Mouse (Mus musculus): Measurements from ENCODE around the gene Dedd2. TPM values are rescaled to one million over a fixed set of nuclear protein-coding genes. Genes with fewer than 3 reads are reported as not detected.

Dedd2 gene
- polyA plus RNA-seq, 1 experiment: 12.7 TPM

DNA sequence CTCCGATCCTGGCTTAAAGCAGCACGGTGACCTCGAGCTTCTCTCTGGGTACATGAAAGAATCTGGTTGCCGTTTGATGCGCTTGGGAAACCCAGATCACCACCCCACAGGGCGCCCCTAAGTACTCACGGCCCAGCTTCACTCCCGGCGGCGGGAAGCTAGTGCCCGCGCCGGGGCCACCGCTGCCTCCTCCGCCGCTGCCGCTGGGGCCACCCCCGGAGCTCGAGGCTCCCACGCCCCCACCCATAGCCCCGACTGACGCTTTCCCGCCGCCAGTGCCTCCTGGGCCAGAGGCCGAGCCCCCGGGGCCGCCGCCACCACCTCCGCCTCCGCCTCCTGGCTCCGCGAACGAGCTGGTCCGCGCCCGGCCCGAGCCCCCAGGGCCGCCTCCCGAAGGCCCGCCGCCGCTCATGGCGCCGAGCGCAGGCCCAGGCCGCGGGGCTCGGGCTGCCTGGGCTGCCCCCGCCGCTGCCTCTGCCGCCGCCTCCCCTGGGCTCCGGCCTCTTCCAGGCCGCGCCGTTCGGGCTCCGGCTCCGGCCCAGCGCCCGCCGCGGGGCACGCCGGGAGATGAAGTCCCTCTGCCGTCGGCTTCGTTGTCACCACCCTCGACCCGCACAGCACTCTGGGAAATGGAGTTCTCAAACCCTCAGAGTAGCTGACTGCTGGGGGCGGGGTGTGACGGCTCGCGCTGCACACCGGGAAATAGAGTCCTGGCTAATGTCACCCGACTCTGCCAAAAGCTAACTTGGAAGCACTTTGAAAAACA lies 17.0 kb upstream of the Dedd2 start, which contains the start of gene Gsk3a:
TSS of gene Gsk3a (minus strand) at position 603 of the 766 bp plus-strand sequence.
- H3K4me3 ChIP-seq (ENCODE audit: insufficient read depth, low read length): peak within 1 kb of the TSS; percentile 65
- peaks cover 12% of the 10 kb centered on the region for H3K4me1 ChIP-seq (ENCODE audit: control insufficient read depth, insufficient read depth, low read length)
- TF ChIP-seq POLR2A (IDR thresholded peaks at IDR 0.05; ENCODE audit: borderline replicate concordance, low read depth, low read length) (peak; percentile 65; the same call in 1 of the 2 replicates), CTCF (IDR thresholded peaks at IDR 0.05; ENCODE audit: low read depth, low read length) (no peak)
- H3K27ac ChIP-seq (ENCODE audit: insufficient read depth, low read depth, low read length): peak within 1 kb of the TSS; percentile 81

DNA sequence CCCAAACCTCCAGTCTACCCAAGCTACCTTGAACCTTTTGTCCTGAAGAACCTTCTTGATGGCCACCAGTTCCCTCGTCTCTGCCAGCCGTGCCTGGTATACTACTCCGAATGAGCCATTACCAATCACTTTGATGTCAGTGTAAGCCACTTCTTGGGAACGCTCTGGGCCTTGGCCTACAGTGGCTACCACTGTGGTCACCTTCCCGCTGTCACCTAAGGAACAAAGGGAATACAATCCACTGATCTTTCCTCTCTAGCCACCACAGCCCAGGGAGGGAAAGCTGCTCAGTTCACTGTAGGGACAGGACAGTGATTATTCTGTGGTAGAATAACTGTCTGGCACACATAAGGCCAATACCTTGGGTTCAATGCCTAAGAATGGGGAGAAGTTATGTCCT lies 15.1 kb upstream of the Dedd2 start:
- TF ChIP-seq CTCF (IDR thresholded peaks at IDR 0.05; ENCODE audit: low read depth, low read length) (no peak), POLR2A (IDR thresholded peaks at IDR 0.05; ENCODE audit: borderline replicate concordance, low read depth, low read length) (no peak)
- Histone ChIP-seq H3K4me1 (ENCODE audit: control insufficient read depth, insufficient read depth, low read length) (peaks cover 12% of the 10 kb centered on the region), H3K4me3 (ENCODE audit: insufficient read depth, low read length) (no peak overlapping the region), H3K27ac (ENCODE audit: insufficient read depth, low read depth, low read length) (no peak overlapping the region)

DNA sequence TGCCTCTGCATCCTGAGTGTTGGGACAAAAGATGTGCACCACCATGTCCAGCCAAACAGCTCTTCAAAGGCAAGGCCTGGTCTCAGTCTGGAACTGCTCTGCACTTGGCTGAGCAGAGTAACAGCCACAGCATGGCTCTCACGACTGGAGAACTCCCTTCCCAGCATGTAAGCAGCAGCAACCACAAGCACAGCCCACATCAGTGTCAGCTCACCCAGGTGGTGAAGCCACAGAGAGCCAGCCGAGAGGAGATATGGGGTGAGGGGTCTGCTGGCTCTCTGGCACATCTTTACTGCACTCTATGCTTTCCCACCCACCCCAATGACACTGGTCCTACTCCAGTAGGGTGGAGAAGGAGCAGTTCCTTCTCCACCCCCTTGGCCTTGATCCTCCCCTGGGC lies 12.6 kb upstream of the Dedd2 start:
- Histone ChIP-seq H3K4me3 (ENCODE audit: insufficient read depth, low read length) (no peak overlapping the region), H3K4me1 (ENCODE audit: control insufficient read depth, insufficient read depth, low read length) (peaks cover 12% of the 10 kb centered on the region), H3K27ac (ENCODE audit: insufficient read depth, low read depth, low read length) (no peak overlapping the region)
- no peak for TF ChIP-seq CTCF (IDR thresholded peaks at IDR 0.05; ENCODE audit: low read depth, low read length)
- TF ChIP-seq POLR2A (IDR thresholded peaks at IDR 0.05; ENCODE audit: borderline replicate concordance, low read depth, low read length): no peak

DNA sequence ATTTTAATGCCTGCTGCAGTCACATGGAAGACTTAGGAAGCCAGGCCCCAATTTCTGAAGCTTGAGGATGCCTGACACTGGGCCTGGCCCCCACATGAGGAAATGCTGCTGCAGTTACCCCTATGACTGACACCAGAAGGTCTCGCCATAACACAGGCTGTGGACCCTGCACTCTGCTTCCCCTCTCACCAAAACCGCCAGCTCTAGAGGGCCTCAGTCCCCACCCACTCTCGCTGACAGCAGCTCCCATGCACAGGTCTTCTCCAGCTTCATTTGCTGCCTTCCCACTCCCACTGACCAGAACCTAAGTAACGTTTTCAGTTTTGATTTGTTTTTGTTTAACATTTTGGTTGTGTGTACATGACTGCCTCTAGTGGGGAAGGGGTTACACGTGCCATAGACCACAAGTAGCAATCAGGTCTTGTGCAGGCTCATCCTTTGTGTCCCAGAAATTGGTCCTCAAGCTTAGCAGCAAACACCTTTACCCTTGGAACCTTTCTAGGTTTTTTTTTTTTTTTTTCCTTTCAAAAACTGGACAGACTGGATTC lies 11.8 kb upstream of the Dedd2 start:
- Histone ChIP-seq H3K4me3 (ENCODE audit: insufficient read depth, low read length) (no peak overlapping the region), H3K27ac (ENCODE audit: insufficient read depth, low read depth, low read length) (no peak overlapping the region), H3K4me1 (ENCODE audit: control insufficient read depth, insufficient read depth, low read length) (peaks cover 12% of the 10 kb centered on the region)
- no peak for TF ChIP-seq POLR2A (IDR thresholded peaks at IDR 0.05; ENCODE audit: borderline replicate concordance, low read depth, low read length)
- TF ChIP-seq CTCF (IDR thresholded peaks at IDR 0.05; ENCODE audit: low read depth, low read length): no peak

DNA sequence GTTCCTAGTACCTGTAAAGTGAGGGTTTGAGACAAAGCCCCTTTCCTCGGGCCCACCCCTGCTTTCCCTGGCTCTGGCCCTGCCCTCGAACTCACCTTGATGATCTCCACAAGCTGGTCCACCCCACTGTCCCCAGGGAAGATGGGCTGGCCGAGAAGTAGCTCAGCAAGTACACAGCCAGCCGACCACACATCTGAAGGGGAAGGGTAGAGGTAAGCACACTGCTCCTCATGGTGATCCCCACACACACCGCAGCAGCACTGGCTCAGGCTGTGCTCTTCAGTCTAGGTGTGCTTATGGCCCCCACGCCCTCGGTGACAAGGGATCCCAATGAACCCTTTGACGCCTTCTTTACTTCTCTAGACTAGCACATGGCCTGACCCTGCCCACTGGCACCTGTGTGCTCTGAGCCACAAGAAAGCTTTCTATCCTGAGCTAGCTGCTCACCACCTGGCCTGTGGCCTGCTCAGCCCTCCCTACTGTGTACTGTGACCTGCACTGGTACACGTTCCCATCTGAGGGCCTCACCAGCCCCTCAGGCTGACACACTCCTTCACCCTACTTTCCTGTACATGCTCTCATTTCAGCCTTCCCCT lies 10.4 kb upstream of the Dedd2 start:
- Histone ChIP-seq H3K4me1 (ENCODE audit: control insufficient read depth, insufficient read depth, low read length) (peaks cover 7% of the 10 kb centered on the region), H3K4me3 (ENCODE audit: insufficient read depth, low read length) (no peak overlapping the region), H3K27ac (ENCODE audit: insufficient read depth, low read depth, low read length) (no peak overlapping the region)
- TF ChIP-seq POLR2A (IDR thresholded peaks at IDR 0.05; ENCODE audit: borderline replicate concordance, low read depth, low read length) (no peak), CTCF (IDR thresholded peaks at IDR 0.05; ENCODE audit: low read depth, low read length) (no peak)

DNA sequence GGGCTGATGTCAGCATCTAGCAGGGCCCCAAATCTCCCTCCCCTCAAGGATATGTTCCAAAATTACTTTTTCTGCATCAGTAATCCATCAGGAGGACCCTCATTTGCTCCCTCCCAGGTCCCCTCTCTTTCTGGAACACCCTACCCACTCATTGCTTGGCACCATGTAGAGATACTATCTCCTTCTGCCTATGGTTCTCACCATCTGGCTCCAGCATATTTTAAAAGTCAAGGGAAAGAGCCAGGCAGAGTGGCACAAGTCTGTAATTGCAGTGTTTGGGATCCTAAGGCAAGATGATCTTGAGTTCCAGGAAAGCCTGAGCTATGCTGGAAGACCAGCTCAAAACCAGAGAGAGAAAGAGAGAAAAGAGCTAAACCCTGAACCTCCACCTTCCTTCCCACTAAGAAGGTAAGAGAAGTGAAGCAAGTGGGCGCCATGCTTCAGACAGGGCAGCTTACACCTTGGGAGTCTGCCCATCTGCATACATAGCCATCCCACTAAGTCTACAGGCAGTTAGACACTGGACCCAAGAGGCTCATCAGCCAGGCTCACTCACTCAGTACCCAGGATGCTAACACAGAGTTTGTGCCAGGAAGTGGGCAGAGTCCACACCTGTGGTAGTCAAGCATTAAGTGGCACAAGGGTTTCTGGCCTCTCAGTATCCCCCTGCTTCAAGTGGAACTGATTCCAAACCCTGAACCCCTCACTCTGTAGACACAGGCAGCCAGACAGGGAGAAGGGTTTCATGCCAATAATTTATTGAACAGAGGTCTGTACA lies 7.3 kb upstream of the Dedd2 start:
- Histone ChIP-seq H3K27ac (ENCODE audit: insufficient read depth, low read depth, low read length) (no peak overlapping the region), H3K4me1 (ENCODE audit: control insufficient read depth, insufficient read depth, low read length) (no peaks in the 10 kb centered on the region), H3K4me3 (ENCODE audit: insufficient read depth, low read length) (no peak overlapping the region)
- no peak for TF ChIP-seq CTCF (IDR thresholded peaks at IDR 0.05; ENCODE audit: low read depth, low read length)
- TF ChIP-seq POLR2A (IDR thresholded peaks at IDR 0.05; ENCODE audit: borderline replicate concordance, low read depth, low read length): no peak

DNA sequence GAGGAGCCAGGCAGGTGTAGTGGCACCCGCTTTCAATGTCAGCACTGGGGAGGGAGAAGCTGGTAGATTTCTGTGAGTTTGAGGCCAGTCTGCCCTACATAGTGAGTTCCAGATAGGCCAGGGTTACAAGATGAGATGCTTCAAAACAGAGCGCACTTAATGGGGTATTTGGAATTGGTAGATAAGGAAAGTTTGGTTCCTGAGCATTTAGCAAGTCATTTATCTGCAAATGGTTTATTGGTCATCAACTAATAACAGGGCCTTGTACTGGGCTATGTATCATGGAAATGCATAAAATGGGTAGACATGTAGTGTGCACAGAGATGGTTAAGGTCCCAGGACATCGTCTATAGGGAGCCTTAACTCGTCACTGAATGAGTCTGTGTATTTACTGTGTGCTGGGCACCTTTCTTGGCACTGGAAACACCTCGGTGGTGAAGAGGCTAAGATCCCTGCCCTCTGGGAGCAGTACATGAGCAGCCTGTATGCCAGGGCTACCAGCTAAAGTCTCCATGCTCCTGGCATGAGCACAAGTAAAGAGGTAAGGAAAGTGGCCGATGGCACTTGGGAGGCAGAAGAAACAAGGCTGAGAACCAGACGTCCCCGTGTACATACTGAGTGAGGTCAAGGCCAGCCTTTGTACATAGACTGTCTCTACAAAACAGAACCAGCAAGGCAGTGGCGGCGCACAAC lies 2.0 kb upstream of the Dedd2 start:
- H3K27ac ChIP-seq (ENCODE audit: insufficient read depth, low read depth, low read length): no peak overlapping the region
- TF ChIP-seq CTCF (IDR thresholded peaks at IDR 0.05; ENCODE audit: low read depth, low read length) (no peak), POLR2A (IDR thresholded peaks at IDR 0.05; ENCODE audit: borderline replicate concordance, low read depth, low read length) (no peak)
- peak overlapping the region; percentile 96 for H3K4me3 ChIP-seq (ENCODE audit: insufficient read depth, low read length)
- H3K4me1 ChIP-seq (ENCODE audit: control insufficient read depth, insufficient read depth, low read length): peaks cover 21% of the 10 kb centered on the region

DNA sequence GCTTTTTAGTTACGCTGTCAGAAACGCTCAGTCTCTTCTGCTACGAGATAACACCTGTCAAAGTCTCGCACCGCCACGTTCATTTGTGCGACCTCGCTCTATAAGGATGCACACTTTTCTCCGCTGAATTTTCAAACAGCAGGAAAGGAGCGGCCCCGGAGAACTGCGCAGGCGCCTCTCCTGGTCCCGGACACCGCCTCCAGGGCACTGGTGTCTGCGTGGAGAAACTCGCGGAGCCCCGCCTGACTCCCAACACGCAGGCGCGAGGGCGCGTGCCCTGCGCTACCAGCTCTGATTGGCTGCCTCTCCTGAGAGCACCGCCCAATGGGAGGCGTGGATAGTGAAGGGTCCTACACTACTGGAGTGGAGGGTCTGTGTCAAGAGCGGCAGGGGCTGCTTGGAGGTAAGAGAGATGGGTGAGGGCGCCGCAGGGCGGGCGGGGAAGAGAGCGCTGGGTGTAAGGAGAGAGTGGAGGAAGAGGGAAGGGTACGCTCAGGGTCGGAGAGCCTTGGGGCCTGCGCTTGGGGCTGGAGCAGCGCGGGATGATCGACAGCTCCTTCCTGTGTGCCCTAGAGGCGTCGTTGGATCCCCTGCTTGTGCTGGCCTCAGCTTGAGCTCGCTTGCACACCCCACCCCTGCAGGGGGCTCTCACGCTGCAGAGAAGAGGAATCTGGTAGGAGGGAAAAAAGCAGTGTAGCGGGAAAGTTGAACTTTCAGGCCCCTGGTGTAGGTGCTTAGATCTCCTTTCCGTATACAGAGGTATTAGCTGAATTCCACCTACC lies 878 bp upstream of the Dedd2 start, which contains the start of gene Zfp526:
TSS of gene Zfp526 (plus strand) at position 324 of the 782 bp plus-strand sequence.
- TF ChIP-seq POLR2A (IDR thresholded peaks at IDR 0.05; ENCODE audit: borderline replicate concordance, low read depth, low read length): no peak
- TF ChIP-seq CTCF (IDR thresholded peaks at IDR 0.05; ENCODE audit: low read depth, low read length): no peak
- peaks cover 23% of the 10 kb centered on the region for H3K4me1 ChIP-seq (ENCODE audit: control insufficient read depth, insufficient read depth, low read length)
- H3K27ac ChIP-seq (ENCODE audit: insufficient read depth, low read depth, low read length): peak within 1 kb of the TSS; percentile 70
- H3K4me3 ChIP-seq (ENCODE audit: insufficient read depth, low read length): peak within 1 kb of the TSS; percentile 96
